Mouse (Mus musculus): ENCODE data around the gene Brf1. TPM values are rescaled to one million over a fixed set of nuclear protein-coding genes. Genes with fewer than 3 reads are reported as not detected.

The Brf1 gene
- polyA plus RNA-seq, 1 experiment = 44.8 TPM

GRCm38 (mm10) chr12:112921518-112921917, 79.0 kb downstream of the Brf1 start:
- 91% methylated on average over 12 of the region's 12 CpGs for WGBS
- H3K4me3 ChIP-seq (ENCODE audit: insufficient read depth, low read depth, low read length) = no peak overlapping the region
- H3K27ac ChIP-seq (ENCODE audit: insufficient read depth, low read depth, low read length) = no peak overlapping the region
- H3K36me3 ChIP-seq (ENCODE audit: control insufficient read depth, insufficient read depth, low read length) = no peaks in the 10 kb centered on the region
- DNase-seq = no peak
- H3K27me3 ChIP-seq (replicated peaks; ENCODE audit: control insufficient read depth, insufficient read depth, low read length) = no peaks in the 10 kb centered on the region
- TF ChIP-seq CTCF (conservative IDR thresholded peaks at IDR 0.05; ENCODE audit: insufficient read depth, insufficient read length, low read depth, low read length) (no peak), POLR2A (IDR thresholded peaks at IDR 0.05; ENCODE audit: low read depth, low read length) (no peak)
- H3K4me1 ChIP-seq (ENCODE audit: control insufficient read depth, insufficient read depth, low read length) = no peaks in the 10 kb centered on the region

- peak overlapping the region; percentile 93 for H3K27ac ChIP-seq (ENCODE audit: insufficient read depth, low read depth, low read length)
- H3K4me3 ChIP-seq (ENCODE audit: insufficient read depth, low read depth, low read length) = peak overlapping the region; percentile 28; the same call in 1 of the 2 replicates
- no peaks in the 10 kb centered on the region for H3K4me1 ChIP-seq (ENCODE audit: control insufficient read depth, insufficient read depth, low read length)
- peak; percentile 30 for DNase-seq
- no peaks in the 10 kb centered on the region for H3K36me3 ChIP-seq (ENCODE audit: control insufficient read depth, insufficient read depth, low read length)
- no peaks in the 10 kb centered on the region for H3K27me3 ChIP-seq (replicated peaks; ENCODE audit: control insufficient read depth, insufficient read depth, low read length)
- 55% methylated on average over 8 of the region's 8 CpGs for WGBS
- no peak for TF ChIP-seq CTCF (conservative IDR thresholded peaks at IDR 0.05; ENCODE audit: insufficient read depth, insufficient read length, low read depth, low read length)
- TF ChIP-seq POLR2A (IDR thresholded peaks at IDR 0.05; ENCODE audit: low read depth, low read length) = no peak
Observed at GRCm38 (mm10) chr12:112917906-112918305, 82.6 kb downstream of the Brf1 start.

- Histone ChIP-seq H3K4me3 (ENCODE audit: insufficient read depth, low read depth, low read length) (peak overlapping the region; percentile 28; the same call in 1 of the 2 replicates), H3K27ac (ENCODE audit: insufficient read depth, low read depth, low read length) (peak overlapping the region; percentile 93), H3K27me3 (replicated peaks; ENCODE audit: control insufficient read depth, insufficient read depth, low read length) (no peaks in the 10 kb centered on the region), H3K4me1 (ENCODE audit: control insufficient read depth, insufficient read depth, low read length) (no peaks in the 10 kb centered on the region), H3K36me3 (ENCODE audit: control insufficient read depth, insufficient read depth, low read length) (no peaks in the 10 kb centered on the region)
- 58% methylated on average over 11 of the region's 11 CpGs for WGBS
- DNase-seq = peak; percentile 59
- TF ChIP-seq CTCF (conservative IDR thresholded peaks at IDR 0.05; ENCODE audit: insufficient read depth, insufficient read length, low read depth, low read length) (no peak), POLR2A (IDR thresholded peaks at IDR 0.05; ENCODE audit: low read depth, low read length) (no peak)
Observed at GRCm38 (mm10) chr12:112917486-112917885, 83.0 kb downstream of the Brf1 start.

- Histone ChIP-seq H3K4me1 (ENCODE audit: control insufficient read depth, insufficient read depth, low read length) (no peaks in the 10 kb centered on the region), H3K36me3 (ENCODE audit: control insufficient read depth, insufficient read depth, low read length) (no peaks in the 10 kb centered on the region), H3K4me3 (ENCODE audit: insufficient read depth, low read depth, low read length) (no peak overlapping the region), H3K27me3 (replicated peaks; ENCODE audit: control insufficient read depth, insufficient read depth, low read length) (no peaks in the 10 kb centered on the region), H3K27ac (ENCODE audit: insufficient read depth, low read depth, low read length) (peak overlapping the region; percentile 93; the same call in 1 of the 2 replicates)
- WGBS = 82% methylated on average over 16 of the region's 16 CpGs
- TF ChIP-seq POLR2A (IDR thresholded peaks at IDR 0.05; ENCODE audit: low read depth, low read length) = no peak
- no peak for TF ChIP-seq CTCF (conservative IDR thresholded peaks at IDR 0.05; ENCODE audit: insufficient read depth, insufficient read length, low read depth, low read length)
- DNase-seq = no peak
Observed at GRCm38 (mm10) chr12:112916698-112917400, 83.7 kb downstream of the Brf1 start.

- no peak for DNase-seq
- 71% methylated on average over 13 of the region's 13 CpGs for WGBS
- no peaks in the 10 kb centered on the region for H3K4me1 ChIP-seq (ENCODE audit: control insufficient read depth, insufficient read depth, low read length)
- no peak overlapping the region for H3K27ac ChIP-seq (ENCODE audit: insufficient read depth, low read depth, low read length)
- no peaks in the 10 kb centered on the region for H3K27me3 ChIP-seq (replicated peaks; ENCODE audit: control insufficient read depth, insufficient read depth, low read length)
- H3K36me3 ChIP-seq (ENCODE audit: control insufficient read depth, insufficient read depth, low read length) = no peaks in the 10 kb centered on the region
- H3K4me3 ChIP-seq (ENCODE audit: insufficient read depth, low read depth, low read length) = no peak overlapping the region
- TF ChIP-seq POLR2A (IDR thresholded peaks at IDR 0.05; ENCODE audit: low read depth, low read length) (no peak), CTCF (conservative IDR thresholded peaks at IDR 0.05; ENCODE audit: insufficient read depth, insufficient read length, low read depth, low read length) (no peak)
Observed at GRCm38 (mm10) chr12:112915587-112915986, 84.9 kb downstream of the Brf1 start.

GRCm38 (mm10) chr12:112914527-112914926, 86.0 kb downstream of the Brf1 start:
- H3K27ac ChIP-seq (ENCODE audit: insufficient read depth, low read depth, low read length) = no peak overlapping the region
- H3K4me1 ChIP-seq (ENCODE audit: control insufficient read depth, insufficient read depth, low read length) = no peaks in the 10 kb centered on the region
- peak; percentile 46 for DNase-seq
- no peak overlapping the region for H3K4me3 ChIP-seq (ENCODE audit: insufficient read depth, low read depth, low read length)
- 60% methylated on average over 11 of the region's 11 CpGs for WGBS
- TF ChIP-seq POLR2A (IDR thresholded peaks at IDR 0.05; ENCODE audit: low read depth, low read length) = no peak
- no peak for TF ChIP-seq CTCF (conservative IDR thresholded peaks at IDR 0.05; ENCODE audit: insufficient read depth, insufficient read length, low read depth, low read length)
- H3K36me3 ChIP-seq (ENCODE audit: control insufficient read depth, insufficient read depth, low read length) = no peaks in the 10 kb centered on the region
- no peaks in the 10 kb centered on the region for H3K27me3 ChIP-seq (replicated peaks; ENCODE audit: control insufficient read depth, insufficient read depth, low read length)

GRCm38 (mm10) chr12:112912951-112913745, 87.4 kb downstream of the Brf1 start:
- H3K27ac ChIP-seq (ENCODE audit: insufficient read depth, low read depth, low read length) = no peak overlapping the region

More at GRCm38 (mm10) chr12:112912951-112913745, 87.4 kb downstream of the Brf1 start:
- H3K4me3 ChIP-seq (ENCODE audit: insufficient read depth, low read depth, low read length) = no peak overlapping the region
- no peaks in the 10 kb centered on the region for H3K4me1 ChIP-seq (ENCODE audit: control insufficient read depth, insufficient read depth, low read length)
- H3K27me3 ChIP-seq (replicated peaks; ENCODE audit: control insufficient read depth, insufficient read depth, low read length) = no peaks in the 10 kb centered on the region
- whole genome bisulfite sequencing = 90% methylated on average over 28 of the region's 28 CpGs
- no peaks in the 10 kb centered on the region for H3K36me3 ChIP-seq (ENCODE audit: control insufficient read depth, insufficient read depth, low read length)
- DNase-seq = no peak
- TF ChIP-seq CTCF (conservative IDR thresholded peaks at IDR 0.05; ENCODE audit: insufficient read depth, insufficient read length, low read depth, low read length) (no peak), POLR2A (IDR thresholded peaks at IDR 0.05; ENCODE audit: low read depth, low read length) (no peak)

All from kidney, adult 2 months (tissue).